Mouse (Mus musculus) embryonic fibroblast, embryonic 13.5 days (primary cell): ENCODE data around the gene Gm973. TPM values are rescaled to one million over a fixed set of nuclear protein-coding genes. Genes with fewer than 3 reads are reported as not detected.
"Not testable (repeated sequence)": the region's sequence is repeated elsewhere in the genome, so short reads cannot be mapped to it uniquely, and the experiment has no call there.

Source experiments
- H3K27ac ChIP-seq: 2 replicates; pipeline ENCODE4 v1.5.1; 2012; ENCODE audit warnings: low read length, control low read depth, inconsistent platforms; ENCODE audit not compliant: insufficient read depth
- H3K4me1 ChIP-seq: 2 replicates; pipeline ENCODE4 v1.6.1; 2011; ENCODE audit warnings: low read length; ENCODE audit not compliant: control insufficient read depth, insufficient read depth
- H3K4me3 ChIP-seq: 2 replicates; pipeline ENCODE4 v1.5.1; 2011; ENCODE audit warnings: mild to moderate bottlenecking, control low read depth, low read length; ENCODE audit not compliant: insufficient read depth
- CTCF ChIP-seq: IDR thresholded peaks from 2 replicates; pipeline ENCODE4 v1.5.1; 2011; ENCODE audit warnings: mild to moderate bottlenecking, control low read depth, low read length, moderate library complexity, borderline replicate concordance; ENCODE audit not compliant: insufficient read depth
- POLR2A ChIP-seq: IDR thresholded peaks from 2 replicates; pipeline ENCODE4 v1.6.1; 2011; ENCODE audit warnings: low read depth, mild to moderate bottlenecking, control low read depth, low read length, moderate library complexity
- polyA plus RNA-seq: library from polyadenylated mRNA; stranded (reverse); fragments of >200 nt; gene quantifications from 2 replicates; pipeline ENCODE4 v1.2.4, GENCODE M21; 2011; ENCODE audit warnings: low read depth; ENCODE audit not compliant: missing spikeins, insufficient read length

Gm973 gene
- polyA plus RNA-seq, 1 experiment: not detected

DNA sequence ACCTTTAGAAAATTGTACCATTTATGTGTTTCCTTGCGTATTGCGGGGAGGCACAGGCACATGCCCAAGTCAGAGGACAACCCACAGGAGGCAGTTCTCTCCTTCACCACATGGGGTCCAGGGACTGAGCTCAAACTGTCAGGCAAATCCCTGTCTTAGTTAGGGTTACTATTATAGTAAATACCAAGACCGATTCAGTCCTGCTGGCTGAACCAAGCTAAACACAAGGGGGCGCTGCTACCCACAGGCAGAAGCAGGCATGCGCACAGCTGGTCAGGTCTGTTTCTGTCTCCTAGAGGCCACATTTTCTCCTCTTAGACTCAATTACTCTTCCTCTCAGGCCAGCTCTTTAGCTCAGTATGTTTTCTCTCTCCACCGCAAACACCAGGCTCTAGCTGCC lies 97.7 kb downstream of the Gm973 start:
- H3K4me1 ChIP-seq: no peaks in the 10 kb centered on the region
- 0 out of 2 replicates have a peak, but pooled peaks have one; percentile 52 for TF ChIP-seq CTCF
- TF ChIP-seq POLR2A: no peak
- no peak overlapping the region for H3K4me3 ChIP-seq
- H3K27ac ChIP-seq: no peak overlapping the region

DNA sequence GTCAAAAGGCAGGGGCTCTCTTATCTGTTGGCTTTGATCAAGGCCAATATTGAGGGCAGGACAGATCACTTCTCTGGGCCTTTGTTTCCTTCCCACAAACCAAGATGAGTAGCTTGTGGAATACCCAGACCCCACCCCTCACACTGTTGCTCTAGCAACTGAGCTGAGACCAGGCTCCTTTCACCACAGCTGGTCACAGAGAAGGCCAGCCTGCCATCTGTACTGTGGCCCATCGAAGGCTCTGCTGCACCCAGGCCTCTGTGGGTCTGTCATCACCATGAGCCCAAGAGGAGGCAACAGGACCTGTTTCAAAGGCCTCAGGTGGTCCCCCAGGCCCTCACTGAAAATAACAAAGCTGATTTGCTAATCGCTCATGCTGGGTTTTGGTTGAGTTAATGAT lies 99.0 kb downstream of the Gm973 start:
- no peaks in the 10 kb centered on the region for H3K4me1 ChIP-seq
- H3K4me3 ChIP-seq: no peak overlapping the region
- no peak overlapping the region for H3K27ac ChIP-seq
- TF ChIP-seq CTCF (no peak), POLR2A (no peak)

GRCm38 (mm10) chr1:59619201-59619600 lies 103.1 kb downstream of the Gm973 start:
- Histone ChIP-seq H3K4me1 (no peaks in the 10 kb centered on the region), H3K4me3 (no peak overlapping the region), H3K27ac (no peak overlapping the region)
- TF ChIP-seq CTCF (no peak), POLR2A (no peak)

DNA sequence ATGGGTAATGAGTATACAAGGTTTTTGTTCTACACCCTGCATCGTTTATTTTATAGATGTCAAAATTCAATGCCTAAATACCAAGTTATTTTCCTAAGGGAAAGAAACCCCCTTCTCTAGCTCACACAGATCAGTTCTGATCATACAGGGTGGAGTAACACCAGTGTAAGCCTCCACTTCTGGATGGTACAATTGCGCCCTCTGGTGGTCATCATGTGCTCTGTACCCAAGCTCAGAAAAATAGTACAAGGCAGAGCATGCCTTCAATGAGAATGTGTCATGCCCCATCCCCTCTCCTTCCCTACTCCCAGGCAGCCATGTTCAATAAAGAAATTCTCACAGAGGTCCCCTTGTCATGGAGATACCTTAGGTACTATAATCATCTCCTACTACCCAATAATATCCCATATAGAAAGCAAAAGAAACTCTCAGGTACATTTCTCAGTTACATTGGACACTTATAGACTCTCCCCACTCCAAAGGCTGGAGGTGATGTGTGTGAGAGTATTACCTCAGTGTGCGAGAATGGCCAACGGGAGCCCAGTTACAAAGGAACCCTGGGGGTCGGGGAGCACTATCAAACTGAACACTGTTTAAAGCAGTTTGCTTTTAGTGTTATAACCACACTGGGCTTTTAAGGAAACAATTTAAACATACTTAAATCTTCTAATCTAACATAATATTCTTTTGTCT lies 107.4 kb downstream of the Gm973 start:
- no peak overlapping the region for H3K27ac ChIP-seq
- peaks cover 5% of the 10 kb centered on the region for H3K4me1 ChIP-seq
- no peak overlapping the region for H3K4me3 ChIP-seq
- TF ChIP-seq CTCF: peak; percentile 81; the same call in 1 of the 2 replicates
- no peak for TF ChIP-seq POLR2A

GRCm38 (mm10) chr1:59625410-59625809 lies 109.3 kb downstream of the Gm973 start:
- Histone ChIP-seq H3K4me1 (peaks cover 5% of the 10 kb centered on the region), H3K27ac (peak overlapping the region; percentile 2; the same call in 1 of the 2 replicates), H3K4me3 (no peak overlapping the region)
- no peak for TF ChIP-seq POLR2A
- TF ChIP-seq CTCF: no peak

- Histone ChIP-seq H3K4me1 (peaks cover 5% of the 10 kb centered on the region), H3K4me3 (no peak overlapping the region), H3K27ac (no peak overlapping the region)
- TF ChIP-seq CTCF: no peak
- TF ChIP-seq POLR2A: no peak
Measured at GRCm38 (mm10) chr1:59629194-59629593, 113.1 kb downstream of the Gm973 start.

DNA sequence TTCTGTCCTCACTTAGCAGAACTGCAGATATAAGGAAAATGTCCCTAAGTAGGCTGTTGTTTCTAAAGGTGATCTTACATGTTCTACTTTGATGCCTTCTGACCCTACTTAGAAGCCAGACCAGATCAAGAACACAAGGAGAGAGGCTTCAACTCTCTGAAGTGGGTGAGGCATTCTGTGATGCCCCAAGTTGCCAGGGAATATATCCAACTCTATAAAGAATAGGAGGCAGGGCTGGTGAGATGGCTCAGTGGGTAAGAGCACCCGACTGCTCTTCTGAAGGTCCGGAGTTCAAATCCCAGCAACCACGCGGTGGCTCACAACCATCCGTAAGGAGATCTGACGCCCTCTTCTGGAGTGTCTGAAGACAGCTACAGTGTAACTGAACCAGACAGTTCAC lies 114.3 kb downstream of the Gm973 start:
- H3K4me3 ChIP-seq, H3K4me1 ChIP-seq, H3K27ac ChIP-seq: not testable (repeated sequence)

GRCm38 (mm10) chr1:59631986-59632659 lies 116.1 kb downstream of the Gm973 start:
- no peaks in the 10 kb centered on the region for H3K4me1 ChIP-seq

GRCm38 (mm10) chr1:59633056-59633455 lies 117.0 kb downstream of the Gm973 start:
- Histone ChIP-seq H3K4me1 (no peaks in the 10 kb centered on the region), H3K4me3 (no peak overlapping the region), H3K27ac (no peak overlapping the region)
- no peak for TF ChIP-seq CTCF
- no peak for TF ChIP-seq POLR2A

More at GRCm38 (mm10) chr1:59631986-59632659, 116.1 kb downstream of the Gm973 start:
- Histone ChIP-seq H3K4me3 (no peak overlapping the region), H3K27ac (no peak overlapping the region)
- TF ChIP-seq CTCF: no peak
- TF ChIP-seq POLR2A: no peak

DNA sequence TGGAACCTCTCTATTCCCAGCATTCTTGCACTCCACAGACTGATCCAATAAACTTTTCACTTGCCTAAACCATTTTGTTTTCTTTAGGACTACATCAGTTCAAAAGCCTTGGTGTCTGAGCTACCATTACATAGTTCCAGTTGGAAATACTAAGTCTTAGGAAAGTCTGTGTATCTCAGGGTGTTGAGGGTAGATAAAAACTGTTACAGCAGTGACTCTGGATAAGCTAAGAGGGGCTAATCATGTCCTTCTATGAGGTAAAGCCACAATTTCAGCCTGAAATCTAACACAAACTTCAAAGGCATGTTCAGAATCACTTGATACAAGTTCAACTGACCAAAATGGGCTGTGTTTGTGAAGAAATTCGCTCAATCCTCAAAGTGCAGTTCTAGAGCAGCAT lies 120.3 kb downstream of the Gm973 start:
- no peak for TF ChIP-seq POLR2A
- no peak for TF ChIP-seq CTCF

More for the DNA sequence above, 120.3 kb downstream of the Gm973 start:
- H3K27ac ChIP-seq: no peak overlapping the region
- no peaks in the 10 kb centered on the region for H3K4me1 ChIP-seq
- no peak overlapping the region for H3K4me3 ChIP-seq
